Mouse (Mus musculus): Measurements from ENCODE around the gene Styxl1. TPM values are rescaled to one million over a fixed set of nuclear protein-coding genes. Genes with fewer than 3 reads are reported as not detected.

Gene Styxl1
- polyA plus RNA-seq, 1 experiment from 2014 or later, result 0.35 TPM

DNA sequence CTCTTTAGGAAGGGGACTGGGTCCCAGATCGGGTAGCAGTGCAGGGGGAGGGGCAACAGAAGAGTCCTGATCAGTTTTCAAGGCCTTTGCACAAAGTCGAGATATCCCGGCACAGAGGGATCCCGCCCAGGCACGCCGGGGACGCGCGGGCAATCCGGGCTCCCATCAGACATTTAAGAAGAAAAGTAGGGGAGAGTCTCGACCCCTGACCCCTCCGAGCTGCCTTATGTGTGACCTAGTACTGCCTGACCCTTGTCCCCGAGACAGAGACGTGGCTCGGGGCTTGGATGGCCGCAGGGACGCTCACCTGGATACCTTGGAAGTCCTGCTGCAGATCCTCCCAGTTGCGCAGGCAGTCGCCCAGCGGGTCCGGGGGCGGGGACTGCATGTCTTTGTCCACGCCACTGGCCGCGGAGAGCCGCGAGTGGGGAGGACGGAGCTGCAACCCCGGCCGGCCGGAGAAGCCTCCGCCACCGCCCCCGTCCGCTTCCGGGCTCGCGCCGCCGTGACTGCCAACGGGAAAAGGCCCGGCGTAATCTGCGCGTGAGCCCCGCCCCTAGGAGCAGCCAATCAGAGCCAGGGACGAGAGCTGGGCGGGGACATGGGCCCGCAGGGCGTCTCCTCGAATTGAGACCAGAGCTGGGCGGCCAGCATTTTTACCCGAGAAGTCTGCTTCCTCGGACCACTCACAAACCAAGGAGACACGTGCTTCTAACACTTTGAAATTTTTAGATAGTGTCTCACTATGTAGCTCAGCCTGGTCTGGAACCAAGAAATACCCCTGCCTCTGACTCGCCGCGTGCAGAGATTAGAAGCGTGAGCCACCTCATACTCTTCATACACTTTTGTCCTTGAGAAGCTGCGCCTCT, 34.2 kb downstream of the Styxl1 start, which contains the start of gene Tmem120a:
Tmem120a (minus strand) TSS at position 708 of the 869 bp plus-strand sequence.
- ATAC-seq, result peak; percentile 97
- Histone ChIP-seq H3K4me3 (ENCODE audit: low read length) (peak within 1 kb of the TSS; percentile 93), H3K36me3 (ENCODE audit: control insufficient read depth, insufficient read depth, low read length) (no peaks in the 10 kb centered on the region), H3K9ac (ENCODE audit: low read depth, low read length) (peak within 1 kb of the TSS; percentile 80), H3K4me2 (ENCODE audit: low read depth, low read length) (peak within 1 kb of the TSS; percentile 95), H3K4me1 (ENCODE audit: control insufficient read depth, insufficient read depth, low read length) (peaks cover 9% of the 10 kb centered on the region), H3K27me3 (replicated peaks; ENCODE audit: control insufficient read depth, insufficient read depth, low read length) (no peaks in the 10 kb centered on the region), H3K27ac (ENCODE audit: low read length) (peak within 1 kb of the TSS; percentile 48; the same call in 1 of the 2 replicates), H3K9me3 (ENCODE audit: control insufficient read depth, low read length) (no peaks in the 10 kb centered on the region)
- WGBS, result under 1% methylated on average over 60 of the region's 60 CpGs

- 21% methylated on average over 18 of the region's 18 CpGs for WGBS
- no peak; the same call in 1 of the 2 replicates for ATAC-seq
- H3K4me1 ChIP-seq (ENCODE audit: control insufficient read depth, insufficient read depth, low read length), result peaks cover 12% of the 10 kb centered on the region
- peak overlapping the region; percentile 93 for H3K4me3 ChIP-seq (ENCODE audit: low read length)
- no peaks in the 10 kb centered on the region for H3K36me3 ChIP-seq (ENCODE audit: control insufficient read depth, insufficient read depth, low read length)
- H3K9me3 ChIP-seq (ENCODE audit: control insufficient read depth, low read length), result no peaks in the 10 kb centered on the region
- H3K4me2 ChIP-seq (ENCODE audit: low read depth, low read length), result peak overlapping the region; percentile 95
- H3K9ac ChIP-seq (ENCODE audit: low read depth, low read length), result peak overlapping the region; percentile 80
- H3K27ac ChIP-seq (ENCODE audit: low read length), result peak overlapping the region; percentile 48; the same call in 1 of the 2 replicates
- H3K27me3 ChIP-seq (replicated peaks; ENCODE audit: control insufficient read depth, insufficient read depth, low read length), result no peaks in the 10 kb centered on the region
Observed at GRCm38 (mm10) chr5:135742941-135743740, 35.0 kb downstream of the Styxl1 start.

DNA sequence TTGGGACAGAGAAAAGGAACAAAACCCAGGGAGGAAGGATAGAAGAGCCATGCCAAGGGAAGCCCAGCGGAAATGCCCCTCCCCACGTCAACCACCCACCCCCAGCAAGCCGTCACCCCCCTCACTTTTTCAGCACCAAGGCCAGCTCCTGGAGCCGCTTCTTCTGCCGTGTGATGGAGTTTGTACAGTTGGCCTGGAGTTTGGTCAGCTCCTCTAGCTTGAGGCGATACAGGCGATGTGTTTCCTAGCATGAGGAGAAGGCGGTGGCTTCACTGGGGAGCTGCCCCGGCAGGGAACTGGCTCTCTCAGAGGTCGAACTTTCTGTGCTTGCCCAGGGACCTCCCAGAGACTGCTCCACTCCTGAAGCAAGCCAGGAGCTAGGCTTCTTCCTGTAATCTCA, 36.0 kb downstream of the Styxl1 start:
- Histone ChIP-seq H3K4me3 (ENCODE audit: low read length) (no peak overlapping the region), H3K27ac (ENCODE audit: low read length) (no peak overlapping the region), H3K36me3 (ENCODE audit: control insufficient read depth, insufficient read depth, low read length) (no peaks in the 10 kb centered on the region), H3K9ac (ENCODE audit: low read depth, low read length) (no peak overlapping the region), H3K9me3 (ENCODE audit: control insufficient read depth, low read length) (no peaks in the 10 kb centered on the region), H3K4me2 (ENCODE audit: low read depth, low read length) (no peak overlapping the region), H3K4me1 (ENCODE audit: control insufficient read depth, insufficient read depth, low read length) (peaks cover 14% of the 10 kb centered on the region), H3K27me3 (replicated peaks; ENCODE audit: control insufficient read depth, insufficient read depth, low read length) (no peaks in the 10 kb centered on the region)
- no peak for ATAC-seq
- WGBS, result 58% methylated on average over 10 of the region's 10 CpGs

DNA sequence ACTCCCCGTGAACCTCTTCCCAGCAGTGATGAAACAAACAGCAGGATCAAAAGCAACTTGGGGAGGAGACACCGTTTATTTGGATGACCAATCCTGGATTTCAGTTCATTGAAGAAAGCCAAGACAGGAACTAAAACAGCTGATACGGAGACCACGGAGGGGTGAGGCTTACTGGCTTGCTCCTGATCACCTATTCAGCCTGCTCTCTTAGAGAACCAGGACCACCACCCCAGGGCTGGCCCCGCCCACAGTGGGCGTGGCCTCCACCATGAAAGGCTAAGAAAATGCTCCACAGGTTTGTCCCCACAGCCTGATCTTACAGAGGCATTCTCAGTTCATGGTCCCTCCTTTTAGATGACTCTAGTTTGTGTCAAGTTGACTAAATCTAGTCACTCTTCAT, 39.9 kb downstream of the Styxl1 start:
- H3K4me3 ChIP-seq (ENCODE audit: low read length), result no peak overlapping the region
- WGBS, result 24% methylated on average over 6 of the region's 6 CpGs
- H3K9ac ChIP-seq (ENCODE audit: low read depth, low read length), result no peak overlapping the region
- no peaks in the 10 kb centered on the region for H3K27me3 ChIP-seq (replicated peaks; ENCODE audit: control insufficient read depth, insufficient read depth, low read length)
- peaks cover 27% of the 10 kb centered on the region for H3K36me3 ChIP-seq (ENCODE audit: control insufficient read depth, insufficient read depth, low read length)
- no peaks in the 10 kb centered on the region for H3K9me3 ChIP-seq (ENCODE audit: control insufficient read depth, low read length)
- peaks cover 14% of the 10 kb centered on the region for H3K4me1 ChIP-seq (ENCODE audit: control insufficient read depth, insufficient read depth, low read length)
- no peak overlapping the region for H3K4me2 ChIP-seq (ENCODE audit: low read depth, low read length)
- ATAC-seq, result no peak
- H3K27ac ChIP-seq (ENCODE audit: low read length), result no peak overlapping the region

GRCm38 (mm10) chr5:135737154-135737553, 41.0 kb downstream of the Styxl1 start:
- Histone ChIP-seq H3K9me3 (ENCODE audit: control insufficient read depth, low read length) (no peaks in the 10 kb centered on the region), H3K9ac (ENCODE audit: low read depth, low read length) (no peak overlapping the region), H3K4me2 (ENCODE audit: low read depth, low read length) (no peak overlapping the region), H3K4me3 (ENCODE audit: low read length) (no peak overlapping the region), H3K36me3 (ENCODE audit: control insufficient read depth, insufficient read depth, low read length) (peaks cover 33% of the 10 kb centered on the region), H3K27ac (ENCODE audit: low read length) (no peak overlapping the region), H3K4me1 (ENCODE audit: control insufficient read depth, insufficient read depth, low read length) (peaks cover 7% of the 10 kb centered on the region), H3K27me3 (replicated peaks; ENCODE audit: control insufficient read depth, insufficient read depth, low read length) (no peaks in the 10 kb centered on the region)
- WGBS, result 79% methylated on average over 7 of the region's 7 CpGs
- no peak for ATAC-seq

GRCm38 (mm10) chr5:135736544-135736943, 41.6 kb downstream of the Styxl1 start:
- H3K27me3 ChIP-seq (replicated peaks; ENCODE audit: control insufficient read depth, insufficient read depth, low read length), result no peaks in the 10 kb centered on the region
- H3K27ac ChIP-seq (ENCODE audit: low read length), result no peak overlapping the region
- no peak for ATAC-seq
- peaks cover 33% of the 10 kb centered on the region for H3K36me3 ChIP-seq (ENCODE audit: control insufficient read depth, insufficient read depth, low read length)
- peaks cover 7% of the 10 kb centered on the region for H3K4me1 ChIP-seq (ENCODE audit: control insufficient read depth, insufficient read depth, low read length)
- H3K4me3 ChIP-seq (ENCODE audit: low read length), result no peak overlapping the region
- WGBS, result 94% methylated on average over 16 of the region's 16 CpGs
- no peak overlapping the region for H3K4me2 ChIP-seq (ENCODE audit: low read depth, low read length)
- H3K9me3 ChIP-seq (ENCODE audit: control insufficient read depth, low read length), result no peaks in the 10 kb centered on the region
- H3K9ac ChIP-seq (ENCODE audit: low read depth, low read length), result no peak overlapping the region

DNA sequence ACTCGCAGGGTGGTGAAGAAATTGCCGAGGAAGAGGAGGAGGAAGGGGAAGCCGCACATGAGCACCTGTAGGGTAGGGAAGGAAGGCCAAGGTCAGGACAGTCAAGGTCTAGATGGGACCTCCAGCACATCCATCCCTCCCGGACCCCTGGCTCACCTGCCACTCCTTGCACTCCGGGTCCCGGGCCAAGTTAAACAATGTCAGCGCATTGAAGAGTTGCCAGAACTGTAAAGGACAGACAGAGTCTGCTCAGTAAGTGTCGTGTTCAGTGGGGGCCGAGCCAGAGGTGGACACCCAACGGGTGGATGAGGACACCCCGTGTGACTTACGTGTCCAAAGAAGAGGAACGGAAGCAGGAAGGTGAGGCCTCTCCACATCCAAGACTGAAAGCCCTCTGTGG, 42.4 kb downstream of the Styxl1 start:
- 85% methylated on average over 13 of the region's 13 CpGs for WGBS
- Histone ChIP-seq H3K27ac (ENCODE audit: low read length) (no peak overlapping the region), H3K9ac (ENCODE audit: low read depth, low read length) (no peak overlapping the region), H3K4me1 (ENCODE audit: control insufficient read depth, insufficient read depth, low read length) (peaks cover 7% of the 10 kb centered on the region), H3K4me3 (ENCODE audit: low read length) (no peak overlapping the region), H3K27me3 (replicated peaks; ENCODE audit: control insufficient read depth, insufficient read depth, low read length) (no peaks in the 10 kb centered on the region), H3K9me3 (ENCODE audit: control insufficient read depth, low read length) (no peaks in the 10 kb centered on the region), H3K36me3 (ENCODE audit: control insufficient read depth, insufficient read depth, low read length) (peaks cover 35% of the 10 kb centered on the region), H3K4me2 (ENCODE audit: low read depth, low read length) (no peak overlapping the region)
- ATAC-seq, result no peak

GRCm38 (mm10) chr5:135734057-135734680, 44.0 kb downstream of the Styxl1 start:
- H3K9me3 ChIP-seq (ENCODE audit: control insufficient read depth, low read length), result no peaks in the 10 kb centered on the region
- H3K36me3 ChIP-seq (ENCODE audit: control insufficient read depth, insufficient read depth, low read length), result peaks cover 50% of the 10 kb centered on the region
- no peak overlapping the region for H3K4me2 ChIP-seq (ENCODE audit: low read depth, low read length)
- no peak overlapping the region for H3K4me3 ChIP-seq (ENCODE audit: low read length)
- ATAC-seq, result no peak
- 94% methylated on average over 42 of the region's 42 CpGs for WGBS
- no peak overlapping the region for H3K27ac ChIP-seq (ENCODE audit: low read length)
- peaks cover 7% of the 10 kb centered on the region for H3K4me1 ChIP-seq (ENCODE audit: control insufficient read depth, insufficient read depth, low read length)
- H3K27me3 ChIP-seq (replicated peaks; ENCODE audit: control insufficient read depth, insufficient read depth, low read length), result no peaks in the 10 kb centered on the region
- H3K9ac ChIP-seq (ENCODE audit: low read depth, low read length), result no peak overlapping the region

- Histone ChIP-seq H3K27me3 (replicated peaks; ENCODE audit: control insufficient read depth, insufficient read depth, low read length) (no peaks in the 10 kb centered on the region), H3K36me3 (ENCODE audit: control insufficient read depth, insufficient read depth, low read length) (peaks cover 50% of the 10 kb centered on the region), H3K9ac (ENCODE audit: low read depth, low read length) (no peak overlapping the region), H3K4me1 (ENCODE audit: control insufficient read depth, insufficient read depth, low read length) (peaks cover 4% of the 10 kb centered on the region), H3K4me2 (ENCODE audit: low read depth, low read length) (no peak overlapping the region), H3K4me3 (ENCODE audit: low read length) (no peak overlapping the region), H3K9me3 (ENCODE audit: control insufficient read depth, low read length) (no peaks in the 10 kb centered on the region), H3K27ac (ENCODE audit: low read length) (no peak overlapping the region)
- WGBS, result 88% methylated on average over 4 of the region's 4 CpGs
- ATAC-seq, result no peak
Observed at GRCm38 (mm10) chr5:135733071-135733470, 45.1 kb downstream of the Styxl1 start.

All from intestine, embryonic 16.5 days (tissue).